Mouse (Mus musculus) heart, embryonic 15.5 days (tissue): ENCODE data around the gene Gm1673. TPM values are rescaled to one million over a fixed set of nuclear protein-coding genes. Genes with fewer than 3 reads are reported as not detected.

ENCODE experiments used
- ATAC-seq: fragments of 200-750 bp; cut with Nextera tagmentation; replicated peaks from 2 replicates; pipeline ENCODE4 v1.8.0; 2017; ENCODE audit warnings: low read depth, moderate TSS enrichment; ENCODE audit not compliant: insufficient number of reproducible peaks, insufficient read depth, low FRiP score
- H3K27ac ChIP-seq: fragments of 300-500 bp; sonication (generic); 2 replicates; pipeline ENCODE4 v1.5.1; 2015; ENCODE audit warnings: mild to moderate bottlenecking, inconsistent platforms
- H3K27me3 ChIP-seq: fragments of 300-500 bp; sonication (generic); 2 replicates; pipeline ENCODE4 v1.6.1; 2015; ENCODE audit warnings: inconsistent platforms
- H3K36me3 ChIP-seq: fragments of 300-500 bp; sonication (generic); 2 replicates; pipeline ENCODE4 v1.6.1; 2015; ENCODE audit warnings: mild to moderate bottlenecking, inconsistent platforms
- H3K4me1 ChIP-seq: fragments of 300-500 bp; sonication (generic); replicated peaks from 2 replicates; pipeline ENCODE4 v1.6.1; 2015; ENCODE audit warnings: inconsistent platforms
- H3K4me2 ChIP-seq: fragments of 300-500 bp; sonication (generic); 2 replicates; pipeline ENCODE4 v1.6.1; 2015; ENCODE audit warnings: inconsistent platforms, mild to moderate bottlenecking, moderate library complexity
- H3K4me3 ChIP-seq: fragments of 300-500 bp; sonication (generic); 2 replicates; pipeline ENCODE4 v1.5.1; 2015; ENCODE audit warnings: mild to moderate bottlenecking, inconsistent platforms
- H3K9ac ChIP-seq: fragments of 300-500 bp; sonication (generic); 2 replicates; pipeline ENCODE4 v1.6.1; 2015; ENCODE audit warnings: mild to moderate bottlenecking, inconsistent platforms
- H3K9me3 ChIP-seq: fragments of 300-500 bp; sonication (generic); replicated peaks from 2 replicates; pipeline ENCODE4 v1.6.1; 2016; ENCODE audit warnings: inconsistent platforms
- WGBS: fragments of 180-500 bp; shearing (Covaris S2); methylation state at CpG from one replicate; pipeline ENCODE4 v1.1.7; 2015; ENCODE audit warnings: mixed read lengths; 5-methylcytosine and 5-hydroxymethylcytosine counted together
- polyA plus RNA-seq: library from polyadenylated mRNA; unstranded; fragments of >200 nt; fragmentation: Nextera tagmentation; extraction: Ambion mirVana; gene quantifications from 2 replicates; pipeline ENCODE4 v1.2.1, GENCODE M21; 2015

The Gm1673 gene
- polyA plus RNA-seq, 1 experiment from 2014 or later, result 54.1 TPM

GRCm38 (mm10) chr5:33998505-33998877, 15.3 kb downstream of the Gm1673 start:
- 83% methylated on average over 3 of the region's 3 CpGs for WGBS
- Histone ChIP-seq H3K4me2 (no peak overlapping the region), H3K27ac (no peak overlapping the region), H3K4me1 (peaks cover 25% of the 10 kb centered on the region), H3K9ac (no peak overlapping the region), H3K4me3 (no peak overlapping the region), H3K27me3 (peaks cover 67% of the 10 kb centered on the region), H3K36me3 (no peaks in the 10 kb centered on the region), H3K9me3 (no peaks in the 10 kb centered on the region)
- no peak for ATAC-seq

GRCm38 (mm10) chr5:33999466-34000090, 16.3 kb downstream of the Gm1673 start:
- H3K27me3 ChIP-seq, result peaks cover 61% of the 10 kb centered on the region
- H3K9ac ChIP-seq, result no peak overlapping the region
- no peak overlapping the region for H3K27ac ChIP-seq
- H3K4me2 ChIP-seq, result no peak overlapping the region
- no peak overlapping the region for H3K4me3 ChIP-seq
- no peaks in the 10 kb centered on the region for H3K36me3 ChIP-seq
- peaks cover 25% of the 10 kb centered on the region for H3K4me1 ChIP-seq
- no peaks in the 10 kb centered on the region for H3K9me3 ChIP-seq
- WGBS, result 69% methylated on average over 6 of the region's 6 CpGs
- ATAC-seq, result no peak

DNA sequence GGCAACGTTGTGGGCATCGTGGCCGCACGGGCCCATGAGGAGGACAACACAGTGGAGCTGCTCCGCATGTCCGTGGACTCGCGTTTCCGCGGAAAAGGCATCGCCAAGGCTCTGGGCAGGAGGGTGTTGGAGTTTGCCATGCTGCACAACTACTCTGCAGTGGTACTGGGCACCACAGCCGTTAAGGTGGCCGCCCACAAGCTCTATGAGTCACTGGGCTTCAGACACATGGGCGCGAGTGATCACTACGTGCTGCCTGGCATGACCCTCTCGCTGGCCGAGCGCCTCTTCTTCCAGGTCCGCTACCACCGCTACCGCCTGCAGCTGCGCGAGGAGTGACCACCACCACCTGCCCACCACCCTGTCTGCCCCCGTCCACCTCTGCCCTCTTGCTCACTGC, 17.6 kb downstream of the Gm1673 start:
- 94% methylated on average over 25 of the region's 25 CpGs for WGBS
- no peak for ATAC-seq
- H3K4me2 ChIP-seq, result no peak overlapping the region
- no peak overlapping the region for H3K4me3 ChIP-seq
- no peaks in the 10 kb centered on the region for H3K9me3 ChIP-seq
- H3K4me1 ChIP-seq, result peaks cover 21% of the 10 kb centered on the region
- H3K36me3 ChIP-seq, result no peaks in the 10 kb centered on the region
- H3K9ac ChIP-seq, result no peak overlapping the region
- H3K27ac ChIP-seq, result no peak overlapping the region
- H3K27me3 ChIP-seq, result peaks cover 48% of the 10 kb centered on the region

GRCm38 (mm10) chr5:34001401-34001800, 18.2 kb downstream of the Gm1673 start:
- no peak for ATAC-seq
- H3K4me2 ChIP-seq, result no peak overlapping the region
- H3K9ac ChIP-seq, result no peak overlapping the region
- H3K9me3 ChIP-seq, result no peaks in the 10 kb centered on the region
- no peak overlapping the region for H3K4me3 ChIP-seq
- 100% methylated on average over 1 of the region's 1 CpGs for WGBS
- peaks cover 15% of the 10 kb centered on the region for H3K4me1 ChIP-seq
- no peak overlapping the region for H3K27ac ChIP-seq
- H3K27me3 ChIP-seq, result peaks cover 43% of the 10 kb centered on the region
- no peaks in the 10 kb centered on the region for H3K36me3 ChIP-seq

GRCm38 (mm10) chr5:34002636-34003035, 19.4 kb downstream of the Gm1673 start:
- ATAC-seq, result no peak
- H3K9ac ChIP-seq, result no peak overlapping the region
- H3K4me2 ChIP-seq, result no peak overlapping the region
- peaks cover 3% of the 10 kb centered on the region for H3K4me1 ChIP-seq
- no peak overlapping the region for H3K4me3 ChIP-seq
- H3K27me3 ChIP-seq, result peaks cover 30% of the 10 kb centered on the region
- no peak overlapping the region for H3K27ac ChIP-seq
- no peaks in the 10 kb centered on the region for H3K36me3 ChIP-seq
- H3K9me3 ChIP-seq, result no peaks in the 10 kb centered on the region
- WGBS, result 85% methylated on average over 4 of the region's 4 CpGs

DNA sequence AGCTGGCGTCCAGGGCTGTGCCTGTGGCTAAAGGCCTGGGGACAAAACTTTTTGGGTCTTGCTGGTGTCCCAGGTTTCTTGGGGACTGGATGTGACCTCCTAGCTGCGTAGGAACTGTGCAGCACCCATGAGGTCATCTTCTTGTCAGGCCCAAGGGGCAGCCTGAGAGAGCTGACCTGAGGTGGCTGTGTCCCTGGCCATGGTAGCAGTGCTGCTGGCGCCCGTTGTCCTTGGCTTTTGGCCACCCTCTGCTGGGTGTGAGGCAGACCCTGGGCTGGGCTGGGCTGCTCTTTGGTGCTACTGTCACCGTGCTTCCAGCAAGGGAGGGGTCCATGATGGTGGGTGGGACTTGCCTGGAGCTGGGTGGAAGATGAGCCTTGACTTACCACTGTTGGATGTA, 21.4 kb downstream of the Gm1673 start:
- H3K27ac ChIP-seq, result no peak overlapping the region
- H3K4me2 ChIP-seq, result no peak overlapping the region
- no peaks in the 10 kb centered on the region for H3K4me1 ChIP-seq
- H3K36me3 ChIP-seq, result no peaks in the 10 kb centered on the region
- no peak for ATAC-seq
- H3K4me3 ChIP-seq, result no peak overlapping the region
- H3K9ac ChIP-seq, result no peak overlapping the region
- WGBS, result 81% methylated on average over 5 of the region's 5 CpGs
- peaks cover 13% of the 10 kb centered on the region for H3K27me3 ChIP-seq
- H3K9me3 ChIP-seq, result no peaks in the 10 kb centered on the region

GRCm38 (mm10) chr5:34006832-34007231, 23.6 kb downstream of the Gm1673 start:
- Histone ChIP-seq H3K9ac (no peak overlapping the region), H3K36me3 (no peaks in the 10 kb centered on the region), H3K9me3 (no peaks in the 10 kb centered on the region), H3K27me3 (0 out of 2 replicates have a peak, but pooled peaks cover 5% of the 10 kb centered on the region), H3K27ac (no peak overlapping the region), H3K4me2 (no peak overlapping the region), H3K4me1 (no peaks in the 10 kb centered on the region), H3K4me3 (no peak overlapping the region)
- no peak for ATAC-seq
- WGBS, result 59% methylated on average over 4 of the region's 4 CpGs

DNA sequence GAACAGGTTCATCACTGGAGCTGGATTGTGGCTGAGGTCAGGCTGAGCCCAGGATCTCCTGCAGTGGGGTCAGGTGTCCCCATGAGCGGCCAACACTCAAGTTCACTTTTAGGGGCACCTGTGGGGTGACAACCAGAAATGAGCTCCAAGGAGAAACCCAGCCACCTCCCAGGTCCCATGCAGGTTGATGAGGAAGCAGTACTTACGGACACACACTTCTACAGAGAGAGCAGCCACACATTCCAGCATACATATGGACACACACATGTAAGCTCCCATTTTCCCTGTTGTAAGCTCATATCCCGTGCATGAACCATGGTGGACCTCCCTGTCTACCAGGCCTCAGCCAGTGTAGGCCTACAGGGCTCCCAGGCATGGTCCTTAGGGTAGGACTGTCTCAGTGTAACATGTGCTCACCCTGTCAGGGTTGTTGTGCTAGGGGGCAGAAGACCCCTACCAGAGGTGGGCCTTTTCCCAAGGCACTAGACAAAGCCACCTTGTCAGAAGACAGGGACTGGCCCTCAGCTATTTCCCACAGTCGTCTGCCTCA, 24.2 kb downstream of the Gm1673 start:
- Histone ChIP-seq H3K4me2 (no peak overlapping the region), H3K27me3 (0 out of 2 replicates have a peak, but pooled peaks cover 5% of the 10 kb centered on the region), H3K36me3 (no peaks in the 10 kb centered on the region), H3K4me1 (no peaks in the 10 kb centered on the region), H3K9me3 (no peaks in the 10 kb centered on the region), H3K4me3 (no peak overlapping the region), H3K9ac (no peak overlapping the region), H3K27ac (no peak overlapping the region)
- no peak for ATAC-seq
- WGBS, result 78% methylated on average over 4 of the region's 4 CpGs

- Histone ChIP-seq H3K9me3 (no peaks in the 10 kb centered on the region), H3K9ac (no peak overlapping the region), H3K4me3 (no peak overlapping the region), H3K4me1 (no peaks in the 10 kb centered on the region), H3K27me3 (peaks cover 6% of the 10 kb centered on the region; the same call in 1 of the 2 replicates), H3K4me2 (no peak overlapping the region), H3K27ac (no peak overlapping the region), H3K36me3 (no peaks in the 10 kb centered on the region)
- 69% methylated on average over 1 of the region's 1 CpGs for WGBS
- no peak for ATAC-seq
These were observed 31.4 kb downstream of the Gm1673 start for GRCm38 (mm10) chr5:34014652-34015051.

- H3K27me3 ChIP-seq, result peaks cover 4% of the 10 kb centered on the region; the same call in 1 of the 2 replicates
- 62% methylated on average over 4 of the region's 4 CpGs for WGBS
- no peak for ATAC-seq
- H3K9ac ChIP-seq, result no peak overlapping the region
- H3K27ac ChIP-seq, result no peak overlapping the region
- H3K9me3 ChIP-seq, result no peaks in the 10 kb centered on the region
- no peaks in the 10 kb centered on the region for H3K36me3 ChIP-seq
- no peak overlapping the region for H3K4me3 ChIP-seq
- no peak overlapping the region for H3K4me2 ChIP-seq
- no peaks in the 10 kb centered on the region for H3K4me1 ChIP-seq
These were observed 35.7 kb downstream of the Gm1673 start for GRCm38 (mm10) chr5:34018968-34019367.

GRCm38 (mm10) chr5:34030101-34030500, 46.9 kb downstream of the Gm1673 start:
- no peaks in the 10 kb centered on the region for H3K9me3 ChIP-seq
- H3K4me3 ChIP-seq, result no peak overlapping the region
- no peaks in the 10 kb centered on the region for H3K4me1 ChIP-seq
- no peaks in the 10 kb centered on the region for H3K27me3 ChIP-seq
- WGBS, result 73% methylated on average over 4 of the region's 4 CpGs
- H3K36me3 ChIP-seq, result no peaks in the 10 kb centered on the region
- no peak overlapping the region for H3K9ac ChIP-seq
- no peak overlapping the region for H3K4me2 ChIP-seq
- H3K27ac ChIP-seq, result no peak overlapping the region
- no peak for ATAC-seq

DNA sequence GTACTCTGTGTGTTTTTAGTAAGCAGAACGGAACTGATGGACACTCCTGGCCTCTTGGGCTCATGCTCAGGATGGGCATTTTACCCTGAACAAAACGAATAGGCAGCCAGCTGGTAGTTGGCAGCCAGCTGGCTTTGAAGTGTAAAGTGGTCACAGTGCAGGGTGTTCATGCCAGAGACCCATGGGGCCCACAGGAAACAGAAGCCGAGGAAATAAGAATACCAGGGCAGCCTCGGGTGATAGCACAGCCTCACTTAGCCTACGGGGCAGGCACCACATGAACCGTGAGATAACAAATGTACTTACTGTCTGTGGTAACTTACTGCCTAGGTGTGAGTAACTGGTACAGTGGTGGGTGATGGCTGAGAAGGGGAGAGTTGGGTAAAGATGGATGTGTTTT, 47.8 kb downstream of the Gm1673 start:
- Histone ChIP-seq H3K9ac (no peak overlapping the region), H3K27ac (no peak overlapping the region), H3K36me3 (no peaks in the 10 kb centered on the region), H3K27me3 (no peaks in the 10 kb centered on the region), H3K4me2 (no peak overlapping the region), H3K4me1 (no peaks in the 10 kb centered on the region), H3K9me3 (no peaks in the 10 kb centered on the region), H3K4me3 (no peak overlapping the region)
- WGBS, result 45% methylated on average over 6 of the region's 6 CpGs
- ATAC-seq, result no peak
